Mouse (Mus musculus): Measurements from ENCODE around the gene Bex3. TPM values are rescaled to one million over a fixed set of nuclear protein-coding genes. Genes with fewer than 3 reads are reported as not detected.
A peak's percentile ranks its signal among the peaks of the same experiment; 100 is the strongest.

Gene Bex3
- polyA plus RNA-seq, 1 experiment, result 16.1 TPM

GRCm38 (mm10) chrX:136313792-136314564, 43.9 kb downstream of the Bex3 start:
- H3K4me3 ChIP-seq (ENCODE audit: control insufficient read depth, low read depth, low read length), result peak overlapping the region; percentile 10; the same call in 1 of the 2 replicates
- no peaks in the 10 kb centered on the region for H3K36me3 ChIP-seq (ENCODE audit: control insufficient read depth, insufficient read depth, low read length)
- no peaks in the 10 kb centered on the region for H3K4me1 ChIP-seq (ENCODE audit: control insufficient read depth, insufficient read depth, low read length)
- TF ChIP-seq CTCF (IDR thresholded peaks at IDR 0.05; ENCODE audit: control insufficient read depth, insufficient read depth, insufficient replicate concordance, low read depth, low read length) (no peak), POLR2A (IDR thresholded peaks at IDR 0.05; ENCODE audit: control insufficient read depth, low read depth, low read length) (no peak)
- H3K27ac ChIP-seq (ENCODE audit: control insufficient read depth, insufficient read depth, low read depth, low read length), result no peak overlapping the region
- H3K27me3 ChIP-seq (ENCODE audit: control insufficient read depth, insufficient read depth, low read length), result no peaks in the 10 kb centered on the region

GRCm38 (mm10) chrX:136319953-136320352, 49.9 kb downstream of the Bex3 start:
- Histone ChIP-seq H3K4me1 (ENCODE audit: control insufficient read depth, insufficient read depth, low read length) (no peaks in the 10 kb centered on the region), H3K36me3 (ENCODE audit: control insufficient read depth, insufficient read depth, low read length) (no peaks in the 10 kb centered on the region), H3K27ac (ENCODE audit: control insufficient read depth, insufficient read depth, low read depth, low read length) (no peak overlapping the region), H3K27me3 (ENCODE audit: control insufficient read depth, insufficient read depth, low read length) (no peaks in the 10 kb centered on the region), H3K4me3 (ENCODE audit: control insufficient read depth, low read depth, low read length) (no peak overlapping the region)
- TF ChIP-seq POLR2A (IDR thresholded peaks at IDR 0.05; ENCODE audit: control insufficient read depth, low read depth, low read length) (no peak), CTCF (IDR thresholded peaks at IDR 0.05; ENCODE audit: control insufficient read depth, insufficient read depth, insufficient replicate concordance, low read depth, low read length) (no peak)

Other genes with a start within 250 kb of the Bex3 start
- gene Arxes1, start 236.9 kb upstream of the Bex3 start, polyA plus RNA-seq (2012; rRNA removed), result 0.33 and 0.38 TPM in 2 replicates
- 3.1 and 3.9 TPM in 2 replicates for gene Bex2, start 202.0 kb upstream of the Bex3 start, polyA plus RNA-seq (2012; rRNA removed)
- gene Nxf3, start 185.0 kb upstream of the Bex3 start, polyA plus RNA-seq (2012; rRNA removed), result 42.6 and 67.8 TPM in 2 replicates
- gene Bex4, start 131.3 kb upstream of the Bex3 start, polyA plus RNA-seq (2012; rRNA removed), result 13.1 and 17.0 TPM in 2 replicates
- 3.8 and 4.2 TPM in 2 replicates for gene Tceal8, start 97.9 kb upstream of the Bex3 start, polyA plus RNA-seq (2012; rRNA removed)
- not detected in 2 replicates for gene Tceal5, start 66.4 kb upstream of the Bex3 start, polyA plus RNA-seq (2012; rRNA removed)
- gene Tceal7, start 55.5 kb upstream of the Bex3 start, polyA plus RNA-seq (2012; rRNA removed), result not detected in 2 replicates
- 1.9 and 2.2 TPM in 2 replicates for gene Bex1, start 54.7 kb upstream of the Bex3 start, polyA plus RNA-seq (2012; rRNA removed)
- 7.4 and 9.7 TPM in 2 replicates for gene Tceal9, start 25.2 kb upstream of the Bex3 start, polyA plus RNA-seq (2012; rRNA removed)
- gene Kir3dl1, start 247.7 kb downstream of the Bex3 start, polyA plus RNA-seq (2012; rRNA removed), result not detected in 2 replicates

Data from testis, adult 2 months (tissue).